Mouse (Mus musculus) splenic B cell, adult 2 months (primary cell): ENCODE measurements around the gene Sept1.
A peak's percentile ranks its signal among the peaks of the same experiment; 100 is the strongest.
"Not testable (repeated sequence)": the region's sequence is repeated elsewhere in the genome, so short reads cannot be mapped to it uniquely, and the experiment has no call there.

Experiments used
- DNase-seq: peaks from one replicate; pipeline ENCODE4 v3.0.0-alpha.2; 2011; ENCODE audit warnings: low read depth, low spot score
- H3K27me3 ChIP-seq: 2 replicates; pipeline ENCODE4 v1.6.1; 2012; ENCODE audit warnings: mild to moderate bottlenecking, low read length, moderate library complexity, mixed read lengths; ENCODE audit not compliant: control insufficient read depth, poor library complexity, insufficient read depth, severe bottlenecking
- H3K36me3 ChIP-seq: 2 replicates; pipeline ENCODE4 v1.6.1; 2012; ENCODE audit warnings: mild to moderate bottlenecking, low read length, moderate library complexity, mixed read lengths; ENCODE audit not compliant: control insufficient read depth, poor library complexity, insufficient read depth, severe bottlenecking

The Sept1 gene

GRCm38 (mm10) chr7:127196484-127196883 is 36.4 kb downstream of the Sept1 start:
- DNase-seq: no peak
- peaks cover 20% of the 10 kb centered on the region for H3K36me3 ChIP-seq
- no peaks in the 10 kb centered on the region for H3K27me3 ChIP-seq

- Histone ChIP-seq H3K27me3 (no peaks in the 10 kb centered on the region), H3K36me3 (peaks cover 18% of the 10 kb centered on the region)
- peak; percentile 97 for DNase-seq
Observed at GRCm38 (mm10) chr7:127195544-127196295, 37.2 kb downstream of the Sept1 start, which contains the start of gene Cd2bp2. Gene Cd2bp2 (minus strand): TSS chr7:127196050.

DNA sequence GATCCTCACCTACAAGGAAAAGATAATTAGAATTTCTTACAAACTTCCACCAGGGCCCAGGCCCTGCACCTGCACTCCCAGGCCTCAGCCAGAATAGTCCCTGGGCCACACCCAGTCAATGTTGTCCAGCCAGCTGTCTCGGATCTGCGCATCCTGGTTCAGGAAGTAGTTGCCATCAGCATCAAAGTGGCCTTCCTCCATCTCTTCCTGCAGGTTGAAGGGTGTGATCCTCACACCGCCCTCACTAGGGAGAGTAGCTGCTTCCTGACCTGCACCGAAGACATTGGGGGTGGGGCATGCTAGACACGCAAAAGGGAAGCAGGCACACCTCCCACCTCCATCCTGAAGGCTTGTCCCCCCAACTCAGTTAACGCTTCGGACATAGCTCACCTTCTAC is 38.3 kb downstream of the Sept1 start:
- DNase-seq: no peak
- H3K27me3 ChIP-seq: no peaks in the 10 kb centered on the region
- H3K36me3 ChIP-seq: peaks cover 16% of the 10 kb centered on the region

DNA sequence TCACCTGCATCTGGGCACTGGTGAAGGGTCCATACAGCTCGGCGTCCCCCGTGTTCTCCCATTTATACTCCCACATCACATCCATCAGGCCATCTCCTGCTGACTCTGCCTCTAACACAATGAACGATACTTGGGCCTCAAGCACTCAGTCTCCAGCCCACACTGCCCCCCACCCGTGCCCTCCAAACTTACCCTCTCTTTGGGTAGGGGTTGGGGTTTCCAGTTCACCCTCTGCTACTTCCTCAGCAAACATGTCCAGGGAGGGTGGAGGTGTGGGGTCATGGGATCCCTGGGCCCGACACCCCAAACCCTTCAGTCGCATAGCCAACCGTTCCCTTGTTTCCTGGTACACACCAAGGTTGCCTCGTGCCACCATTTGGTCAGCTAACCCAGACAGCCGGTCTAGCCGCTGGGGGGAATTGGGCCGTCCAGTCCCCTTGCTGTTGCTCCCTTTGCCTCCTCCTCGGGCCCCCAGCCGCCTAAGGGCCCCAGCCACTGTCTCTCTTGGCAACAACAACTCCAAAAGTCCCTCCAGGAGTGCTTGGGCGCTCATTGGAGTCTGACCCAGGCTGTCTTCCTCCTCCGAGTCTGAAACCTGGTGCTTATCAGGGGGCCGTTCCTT is 38.8 kb downstream of the Sept1 start:
- DNase-seq: no peak
- Histone ChIP-seq H3K36me3 (peaks cover 16% of the 10 kb centered on the region), H3K27me3 (no peaks in the 10 kb centered on the region)

DNA sequence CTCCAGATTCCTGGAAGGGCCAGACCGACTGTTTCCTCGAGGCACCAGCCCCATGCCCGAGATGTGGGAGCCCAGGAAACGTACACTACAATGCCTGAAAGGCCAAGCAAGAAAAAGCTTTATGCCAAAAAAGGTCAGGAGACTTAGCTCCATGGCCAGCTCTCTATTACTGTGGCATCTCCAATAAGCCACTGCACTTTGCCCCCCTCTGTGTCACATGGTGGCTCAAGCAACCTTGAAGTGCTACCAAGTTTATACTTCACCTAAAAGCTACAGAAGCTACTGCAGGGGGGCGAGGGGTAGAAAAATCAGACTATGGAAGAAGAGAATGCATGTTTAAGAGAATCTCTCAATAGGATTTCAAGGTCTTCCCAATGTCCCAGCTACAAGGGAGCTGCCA is 39.9 kb downstream of the Sept1 start:
- no peaks in the 10 kb centered on the region for H3K27me3 ChIP-seq
- H3K36me3 ChIP-seq: peaks cover 14% of the 10 kb centered on the region
- DNase-seq: no peak

DNA sequence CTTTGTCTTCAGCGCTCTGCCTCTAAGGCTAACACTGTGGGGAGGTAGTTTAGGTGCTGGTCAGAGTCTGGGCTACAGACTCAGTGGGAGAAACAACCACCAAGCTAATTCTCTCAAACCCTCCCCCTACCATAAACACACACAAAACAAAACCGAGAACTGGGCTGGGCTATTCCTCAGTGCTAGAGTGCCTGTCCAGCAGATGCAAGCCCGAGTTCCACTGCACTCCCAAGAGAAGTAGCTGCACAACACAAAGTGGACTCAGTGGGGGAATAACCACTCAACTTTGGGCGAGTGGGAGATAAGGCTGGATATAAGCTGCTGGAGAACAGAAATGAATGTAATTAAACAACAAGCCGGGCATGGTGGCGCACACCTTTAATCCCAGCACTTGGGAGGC is 42.3 kb downstream of the Sept1 start:
- no peak for DNase-seq
- H3K27me3 ChIP-seq: no peaks in the 10 kb centered on the region
- peaks cover 12% of the 10 kb centered on the region for H3K36me3 ChIP-seq

DNA sequence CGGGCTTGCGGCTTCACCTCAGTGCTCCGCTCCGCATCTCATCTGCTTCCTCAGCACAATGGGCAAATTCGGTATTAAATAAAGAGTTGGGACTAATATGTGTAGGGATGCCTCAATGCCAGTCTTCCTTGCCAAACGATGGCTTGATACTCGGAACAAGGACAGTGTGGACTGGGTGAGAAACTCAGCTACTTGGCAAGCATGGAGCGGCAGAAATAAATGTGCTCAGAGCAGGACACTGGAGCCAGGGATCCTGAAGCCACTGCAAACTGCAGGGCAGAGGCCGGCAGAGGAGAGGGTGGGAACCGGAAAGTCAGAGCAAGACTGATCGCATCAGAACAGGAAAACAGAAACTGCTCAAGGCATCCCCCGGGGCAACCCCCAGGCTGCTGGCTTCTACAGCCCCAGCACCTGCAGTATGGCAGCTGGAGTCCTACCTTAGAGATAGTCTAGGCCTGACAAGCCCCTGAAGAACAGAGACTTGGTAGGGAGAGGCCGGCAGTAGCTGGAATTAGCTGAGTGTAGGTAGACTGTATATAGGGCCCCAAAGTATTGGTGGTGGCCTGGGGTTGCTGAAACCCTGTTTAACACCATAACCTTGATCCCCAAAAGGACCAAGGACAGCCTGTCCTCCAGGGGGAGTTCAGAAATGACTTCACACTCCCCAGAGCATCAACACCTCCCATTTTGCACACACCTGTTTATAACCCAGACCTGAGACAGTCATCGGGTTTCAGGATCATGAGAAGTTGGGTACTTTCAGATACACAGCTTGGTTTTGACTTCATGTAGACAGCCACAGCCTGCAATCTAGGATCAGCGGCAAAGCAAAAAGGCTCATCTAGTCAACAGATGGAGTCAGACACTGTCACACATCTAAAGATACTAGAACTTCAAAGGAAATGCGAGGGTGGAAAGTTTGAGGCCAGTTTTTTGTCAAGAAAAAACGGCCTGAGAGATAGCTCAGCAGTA is 44.3 kb downstream of the Sept1 start:
- Histone ChIP-seq H3K27me3 (no peaks in the 10 kb centered on the region), H3K36me3 (peaks cover 12% of the 10 kb centered on the region)
- peak; percentile 23 for DNase-seq

- H3K27me3 ChIP-seq: no peaks in the 10 kb centered on the region
- no peak for DNase-seq
- 0 out of 2 replicates have a peak, but pooled peaks cover 4% of the 10 kb centered on the region for H3K36me3 ChIP-seq
Observed at GRCm38 (mm10) chr7:127187351-127187750, 45.6 kb downstream of the Sept1 start.

- peak; percentile 50 for DNase-seq
- no peaks in the 10 kb centered on the region for H3K36me3 ChIP-seq
- H3K27me3 ChIP-seq: no peaks in the 10 kb centered on the region
Observed at GRCm38 (mm10) chr7:127185601-127186000, 47.3 kb downstream of the Sept1 start.

DNA sequence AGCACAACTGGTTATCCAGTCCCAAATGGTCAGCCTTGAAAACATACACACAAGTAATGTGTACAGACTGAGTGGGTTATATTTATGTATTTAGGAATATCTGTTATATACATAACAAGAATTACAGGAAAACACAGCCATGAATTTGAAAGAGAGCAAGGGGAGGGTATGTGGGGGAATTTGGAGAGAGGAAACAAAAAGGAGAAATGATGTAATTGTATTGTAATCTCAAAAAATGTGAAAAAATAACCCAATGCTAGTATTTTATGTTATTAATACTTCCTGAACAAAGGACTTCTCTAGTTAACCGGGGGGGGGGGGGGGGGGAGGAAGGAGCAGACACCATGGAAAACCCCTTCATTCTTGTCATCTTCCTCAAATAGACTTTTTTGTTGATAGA is 48.2 kb downstream of the Sept1 start:
- H3K36me3 ChIP-seq: no peaks in the 10 kb centered on the region
- no peak for DNase-seq
- no peaks in the 10 kb centered on the region for H3K27me3 ChIP-seq

- no peaks in the 10 kb centered on the region for H3K36me3 ChIP-seq
- H3K27me3 ChIP-seq: no peaks in the 10 kb centered on the region
- peak; percentile 52 for DNase-seq
Observed at GRCm38 (mm10) chr7:127183828-127184227, 49.1 kb downstream of the Sept1 start.

GRCm38 (mm10) chr7:127183345-127183744 is 49.6 kb downstream of the Sept1 start:
- no peak for DNase-seq
- Histone ChIP-seq H3K36me3 (no peaks in the 10 kb centered on the region), H3K27me3 (no peaks in the 10 kb centered on the region)

GRCm38 (mm10) chr7:127181724-127182123 is 51.2 kb downstream of the Sept1 start:
- not testable (repeated sequence) for H3K36me3 ChIP-seq
- DNase-seq: peak; percentile 53

DNA sequence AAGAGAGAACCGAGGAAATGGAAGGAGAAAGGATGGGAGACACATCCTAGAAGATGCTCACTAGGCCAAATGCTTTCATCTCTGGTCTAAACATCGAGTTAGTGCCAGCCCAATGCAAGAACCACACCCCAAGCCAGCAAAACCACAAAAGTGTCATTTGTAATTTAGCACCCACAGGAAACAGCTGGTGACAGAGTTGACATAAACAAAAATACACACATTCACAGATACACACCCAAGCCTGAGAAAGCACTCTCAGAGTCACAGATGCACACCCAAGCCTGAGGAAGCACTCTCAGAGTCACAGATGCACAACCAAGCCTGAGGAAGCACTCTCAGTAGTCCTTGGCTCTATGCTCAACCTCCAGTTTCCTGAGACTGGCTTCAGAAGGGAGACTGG is 52.1 kb downstream of the Sept1 start:
- DNase-seq: peak; percentile 45

More at GRCm38 (mm10) chr7:127181724-127182123, 51.2 kb downstream of the Sept1 start:
- not testable (repeated sequence) for H3K27me3 ChIP-seq

DNA sequence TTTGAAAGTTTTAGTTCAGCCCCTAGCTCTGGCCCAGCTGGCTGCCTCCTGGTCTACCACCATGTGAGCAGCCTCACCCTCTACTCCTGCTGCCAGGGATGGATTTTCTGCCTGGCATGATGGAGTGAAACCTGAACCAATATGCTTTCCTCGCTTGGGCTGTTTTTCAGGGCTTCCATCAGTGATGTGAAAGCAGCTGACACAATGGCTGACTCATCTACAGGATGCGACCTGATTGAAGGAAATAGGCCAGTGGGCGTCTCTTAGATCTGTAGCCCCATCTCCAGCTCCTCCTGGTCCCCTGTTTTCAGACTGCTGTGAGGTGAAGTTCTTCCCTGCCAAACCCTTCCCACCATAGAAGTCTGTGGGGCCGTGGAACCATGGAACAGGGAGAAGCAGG is 56.0 kb downstream of the Sept1 start:
- H3K36me3 ChIP-seq: no peaks in the 10 kb centered on the region
- DNase-seq: no peak
- H3K27me3 ChIP-seq: no peaks in the 10 kb centered on the region

More for the DNA sequence above, 52.1 kb downstream of the Sept1 start:
- H3K36me3 ChIP-seq: no peaks in the 10 kb centered on the region
- no peaks in the 10 kb centered on the region for H3K27me3 ChIP-seq
